Mouse (Mus musculus): ENCODE measurements around the gene Hexim1.

The Hexim1 gene

DNA sequence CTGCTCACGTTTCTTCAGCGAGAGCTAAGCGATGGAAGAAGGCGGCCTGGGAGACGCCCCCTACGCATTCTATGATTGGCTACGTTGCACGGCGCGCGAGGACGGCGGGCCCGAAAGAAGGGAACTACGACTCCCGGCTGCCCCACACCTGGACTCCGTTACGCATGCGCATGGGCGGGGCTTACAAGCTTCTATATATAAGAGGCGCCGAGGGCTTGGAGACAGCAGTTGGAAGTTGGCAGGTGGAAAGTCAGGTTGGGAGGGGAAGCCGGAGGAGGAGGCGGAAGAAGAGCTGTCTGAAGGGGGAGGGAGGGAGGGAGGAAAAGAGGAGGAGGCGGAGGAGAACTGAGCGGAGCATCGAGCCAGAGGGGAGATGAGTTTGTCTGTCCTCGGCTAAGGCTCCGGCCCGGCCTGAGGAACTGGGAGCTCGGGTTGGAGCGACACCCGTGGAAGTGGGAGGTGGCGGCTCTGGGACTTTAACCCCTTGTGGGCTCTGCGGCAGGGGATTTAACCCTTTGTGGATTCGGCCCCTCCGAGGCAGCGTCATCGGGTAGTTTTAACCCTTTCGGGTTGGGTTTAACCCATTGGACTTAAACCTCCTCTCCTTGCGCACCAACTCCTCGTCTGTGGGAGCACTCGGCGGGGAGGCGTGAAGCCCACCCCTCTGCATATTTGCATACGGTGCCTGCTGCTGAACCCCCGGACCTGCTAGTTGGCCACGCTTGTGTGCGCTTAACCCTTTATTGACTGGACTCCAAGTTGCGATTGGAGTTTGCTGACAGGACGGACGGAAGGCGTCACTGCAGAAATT, at the start of gene Hexim1:
Gene Hexim1, plus strand, starts transcription at position 224 of the 811 bp plus-strand sequence.
- peak; percentile 99 to 100 for DNase-seq

DNA sequence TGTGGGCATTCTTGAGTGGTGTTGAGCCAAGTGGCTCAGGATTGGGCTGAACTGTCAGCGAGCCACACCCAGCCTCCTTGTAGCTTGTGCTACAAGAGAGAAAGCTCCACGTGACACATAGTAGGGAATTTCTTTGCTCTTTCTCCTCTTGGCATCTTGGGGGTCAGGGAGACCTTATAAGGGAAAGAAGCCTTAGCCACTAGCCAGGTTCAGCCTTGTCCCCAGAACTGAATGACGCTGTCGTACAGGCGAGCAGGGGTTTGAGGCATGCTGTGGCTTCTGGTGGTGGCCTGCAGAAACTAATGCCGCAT, 49.0 kb upstream of the Hexim1 start:
- DNase-seq = no peak

DNA sequence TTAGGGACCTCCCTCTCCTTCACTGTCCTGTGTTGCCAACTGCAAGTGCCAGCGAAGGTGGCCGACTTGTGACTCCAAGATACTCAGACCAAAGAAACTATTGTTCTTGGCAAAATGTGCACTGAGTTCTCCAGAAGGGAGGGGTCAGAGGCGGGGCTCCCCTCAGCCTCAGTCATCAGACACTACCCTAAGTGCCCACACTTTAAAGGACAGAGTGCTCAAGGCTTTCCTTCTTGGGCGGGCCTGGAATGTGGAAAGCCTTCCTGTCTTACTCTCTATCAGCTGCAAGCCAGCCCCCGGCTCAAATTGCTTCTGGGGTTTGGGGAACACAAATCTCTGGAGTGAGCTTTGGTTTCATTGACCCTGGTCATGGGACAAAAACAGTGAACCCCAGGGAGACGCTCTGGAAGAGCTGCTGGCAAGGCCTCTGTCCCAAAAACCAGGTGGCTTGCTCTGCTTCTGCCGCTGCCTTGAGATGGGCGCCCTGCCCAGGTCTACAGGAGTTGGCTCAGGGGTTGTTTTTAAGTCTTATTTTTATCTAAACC, 48.5 kb upstream of the Hexim1 start:
- DNase-seq = peak; percentile 12 to 29

DNA sequence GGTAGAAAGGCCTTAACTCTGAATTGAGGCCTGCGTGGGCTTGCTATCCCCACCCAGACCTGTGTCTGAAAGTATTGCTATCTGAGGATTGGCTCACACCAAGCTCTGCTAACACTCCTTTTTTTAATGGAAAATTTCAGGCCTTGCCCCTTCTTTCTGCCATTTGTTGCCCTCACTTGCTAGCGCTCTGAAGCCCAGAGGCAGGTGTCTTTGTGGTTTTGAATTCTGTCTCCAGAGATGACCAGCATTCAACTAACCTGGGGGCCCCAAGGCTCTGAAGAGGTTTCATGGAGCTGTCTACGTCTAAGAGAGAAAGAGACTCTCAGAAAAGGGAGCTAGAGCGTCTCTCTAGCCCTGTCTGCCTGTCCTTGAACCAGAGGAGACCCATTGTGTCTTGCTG, 47.8 kb upstream of the Hexim1 start:
- DNase-seq = no peak

DNA sequence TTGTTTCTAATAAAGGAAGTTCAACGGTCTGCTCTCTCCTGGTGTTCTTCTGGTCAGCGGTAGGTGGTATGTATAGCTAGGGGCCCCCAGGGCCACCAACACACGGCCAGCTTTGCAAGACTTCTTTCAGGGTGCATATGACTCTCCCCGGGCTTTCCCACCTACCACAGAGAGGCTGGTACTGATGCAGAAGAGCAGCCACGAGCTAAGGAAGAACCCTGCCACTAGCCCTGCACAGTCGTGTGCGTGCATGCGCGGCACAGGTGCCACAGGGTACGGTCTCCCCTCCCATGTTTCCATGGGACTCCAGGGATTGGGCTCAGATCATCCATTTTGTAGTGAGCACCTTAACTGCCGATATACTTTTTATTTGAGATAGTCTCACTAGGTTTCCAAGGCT, 47.1 kb upstream of the Hexim1 start:
- DNase-seq = no peak

DNA sequence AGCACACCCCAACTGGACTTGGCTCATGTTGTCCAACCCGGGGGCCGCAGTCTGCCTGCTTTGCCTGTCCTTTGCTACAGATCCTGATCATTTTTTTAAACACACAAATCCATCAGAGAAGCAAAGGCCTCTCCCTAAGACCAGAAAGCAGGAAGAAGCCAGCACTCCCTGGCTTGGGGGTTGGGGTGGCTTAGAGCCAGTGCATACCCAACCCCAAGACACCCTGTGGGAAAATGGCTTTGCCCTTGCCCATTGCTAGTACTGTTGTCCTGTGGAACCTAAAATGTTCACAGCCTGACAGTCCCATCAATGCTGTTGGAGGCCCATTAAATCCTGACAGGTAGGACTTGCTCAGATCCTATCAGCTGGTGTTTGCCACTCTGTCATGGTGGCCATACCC, 46.3 kb upstream of the Hexim1 start:
- no peak for DNase-seq

DNA sequence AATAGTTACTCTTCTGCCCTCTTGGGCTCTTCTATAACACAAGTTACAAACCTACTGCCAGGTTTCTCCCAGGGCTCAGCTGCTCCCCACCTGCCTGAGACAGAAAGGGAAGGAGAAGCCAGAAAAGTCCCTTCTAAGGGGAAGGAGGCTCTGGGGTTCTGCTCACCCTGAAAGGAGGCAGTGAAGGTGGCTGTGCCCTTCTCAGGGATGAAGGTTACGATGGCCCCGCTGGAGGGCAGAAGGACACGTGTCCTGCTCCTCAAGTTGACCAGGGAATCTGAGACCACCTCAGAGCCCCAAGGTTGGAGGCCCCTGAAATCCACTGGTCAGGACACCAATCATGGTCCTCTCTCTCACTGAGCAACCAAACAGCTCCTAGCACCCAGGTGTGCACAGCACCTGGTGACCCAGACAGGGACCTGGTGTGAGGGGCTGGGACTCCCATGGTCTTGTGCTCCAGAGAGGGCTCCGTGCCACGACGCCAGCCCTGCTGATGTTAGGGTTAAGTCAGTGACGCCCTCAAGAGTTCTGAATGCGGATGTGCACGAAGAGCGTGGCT, 45.6 kb upstream of the Hexim1 start:
- DNase-seq = no peak

DNA sequence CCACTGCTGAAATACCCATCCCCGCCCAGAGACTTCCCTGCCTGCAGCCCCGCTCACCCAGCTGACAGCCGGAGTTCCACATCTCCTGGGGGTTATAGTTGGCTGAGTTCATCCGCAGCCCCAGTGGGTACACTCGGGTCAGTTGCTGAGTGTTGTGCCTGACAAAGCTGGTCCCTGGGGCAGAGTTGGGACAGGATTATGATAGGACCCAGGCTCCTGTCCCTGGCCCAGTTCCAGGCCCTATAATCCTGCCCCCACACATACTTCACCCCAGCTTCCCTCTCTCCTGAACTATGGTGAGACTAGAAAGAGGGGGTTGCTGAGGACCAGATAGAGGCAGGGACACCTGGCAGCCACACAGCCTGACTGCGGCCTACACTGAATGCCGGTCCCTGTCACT, 42.4 kb upstream of the Hexim1 start:
- no peak for DNase-seq

DNA sequence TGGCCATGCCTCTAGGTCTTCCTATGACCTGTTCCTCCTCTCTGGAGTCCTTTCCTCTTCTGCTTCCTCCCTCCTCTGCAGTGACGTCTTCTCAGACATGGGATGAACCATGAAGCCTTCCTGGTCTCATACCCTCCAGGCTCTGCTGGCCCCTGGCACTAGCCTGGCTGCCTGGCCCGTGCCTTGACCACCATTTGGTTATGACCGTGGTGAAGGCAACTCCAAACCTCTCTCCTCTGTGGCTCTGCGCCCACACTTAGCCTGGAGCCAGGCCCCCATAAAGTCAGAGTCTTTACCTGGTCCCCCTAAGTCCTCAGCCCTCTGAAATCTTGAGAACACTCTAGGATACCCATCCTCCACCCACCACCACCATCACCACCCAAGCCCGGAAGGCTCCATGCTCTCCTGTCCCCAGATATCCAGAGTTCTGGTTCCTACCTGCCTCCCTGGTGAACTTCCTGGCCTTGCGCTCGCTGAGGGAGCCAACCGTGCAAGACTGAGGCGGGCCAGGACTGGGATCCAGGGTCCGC, 41.8 kb upstream of the Hexim1 start:
- DNase-seq = no peak

DNA sequence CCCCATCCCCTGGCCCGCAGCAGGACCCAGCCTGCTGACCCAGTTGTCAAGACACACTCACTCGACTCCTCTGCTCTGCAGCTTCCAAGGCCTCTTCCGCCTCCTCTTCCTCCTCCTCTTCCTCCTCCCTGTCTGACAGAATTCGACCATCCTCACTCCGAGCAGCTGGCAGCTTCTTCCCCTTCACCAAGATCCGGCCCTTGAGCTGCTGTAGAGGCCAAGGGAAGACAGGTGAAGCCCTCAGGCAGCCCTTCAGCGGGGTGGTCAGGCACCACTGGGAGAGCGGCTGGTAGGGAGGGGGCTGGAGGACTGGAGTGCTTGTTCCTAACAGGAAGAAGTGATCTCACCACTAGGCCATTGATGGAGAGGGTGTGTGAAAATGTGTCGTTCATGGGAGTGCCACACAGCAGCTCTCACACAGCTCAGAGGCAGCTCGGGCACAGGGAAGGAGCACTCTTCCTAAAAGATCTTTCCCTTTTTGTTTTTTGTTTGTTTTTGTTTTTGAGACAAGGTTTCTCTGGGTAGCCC, 41.2 kb upstream of the Hexim1 start:
- no peak for DNase-seq

DNA sequence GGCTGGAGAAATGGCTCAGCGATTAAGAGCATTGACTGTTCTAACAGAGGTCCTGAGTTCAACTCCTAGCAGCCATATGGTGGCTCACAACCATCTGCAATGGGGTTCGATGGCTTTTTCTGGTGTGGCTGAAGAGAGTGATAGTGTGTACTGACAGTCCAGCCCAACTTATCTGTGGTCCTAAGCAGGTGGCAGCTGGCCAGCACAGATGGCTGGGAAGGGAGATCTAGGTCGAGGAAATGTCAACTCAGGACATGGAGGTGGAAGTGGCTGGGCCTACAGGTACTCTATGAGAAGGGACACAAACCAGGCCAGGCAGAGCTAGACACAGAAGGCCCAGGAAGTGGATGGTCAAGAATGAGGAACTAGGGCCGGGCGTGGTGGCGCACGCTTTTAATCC, 40.0 kb upstream of the Hexim1 start:
- DNase-seq = no peak

DNA sequence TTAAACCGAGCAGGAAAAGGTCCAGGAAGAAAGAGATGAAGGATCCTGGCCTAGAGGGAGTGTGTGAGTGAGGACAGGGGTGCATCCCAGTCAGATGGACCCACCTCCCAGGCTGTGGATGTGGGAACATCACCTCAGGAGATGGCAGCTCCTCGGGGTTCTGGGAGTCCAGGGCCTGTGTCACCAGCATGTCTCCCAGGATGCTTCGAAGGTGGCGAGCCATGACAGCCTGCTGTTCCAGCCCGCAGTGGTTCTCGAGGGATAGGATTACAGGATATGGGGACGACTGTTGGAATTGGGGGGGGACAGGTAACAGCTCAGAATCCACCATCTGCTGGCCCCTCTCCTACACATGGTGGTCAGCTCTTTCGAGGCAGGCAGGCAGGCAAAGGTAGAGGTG, 39.5 kb upstream of the Hexim1 start:
- DNase-seq = no peak

DNA sequence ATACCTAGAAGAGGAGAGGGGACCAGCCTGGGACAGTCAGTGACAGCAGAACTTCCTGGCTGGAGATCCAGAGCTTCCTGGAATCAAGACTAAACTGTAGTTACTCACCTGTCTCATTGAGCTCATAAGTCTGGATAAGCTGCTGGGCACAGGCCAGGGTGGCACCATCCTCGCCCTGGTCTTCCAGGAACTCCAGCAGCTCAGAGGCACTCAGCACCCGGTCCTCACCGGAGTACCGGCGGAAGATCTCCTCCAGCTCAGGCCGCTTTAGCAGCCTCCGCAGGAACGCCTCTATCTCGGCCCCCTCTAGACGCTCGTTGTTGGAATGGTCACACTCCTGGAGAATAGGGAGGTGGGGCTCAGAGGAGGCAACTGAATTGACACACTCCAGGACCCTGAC, 37.9 kb upstream of the Hexim1 start:
- DNase-seq = no peak

DNA sequence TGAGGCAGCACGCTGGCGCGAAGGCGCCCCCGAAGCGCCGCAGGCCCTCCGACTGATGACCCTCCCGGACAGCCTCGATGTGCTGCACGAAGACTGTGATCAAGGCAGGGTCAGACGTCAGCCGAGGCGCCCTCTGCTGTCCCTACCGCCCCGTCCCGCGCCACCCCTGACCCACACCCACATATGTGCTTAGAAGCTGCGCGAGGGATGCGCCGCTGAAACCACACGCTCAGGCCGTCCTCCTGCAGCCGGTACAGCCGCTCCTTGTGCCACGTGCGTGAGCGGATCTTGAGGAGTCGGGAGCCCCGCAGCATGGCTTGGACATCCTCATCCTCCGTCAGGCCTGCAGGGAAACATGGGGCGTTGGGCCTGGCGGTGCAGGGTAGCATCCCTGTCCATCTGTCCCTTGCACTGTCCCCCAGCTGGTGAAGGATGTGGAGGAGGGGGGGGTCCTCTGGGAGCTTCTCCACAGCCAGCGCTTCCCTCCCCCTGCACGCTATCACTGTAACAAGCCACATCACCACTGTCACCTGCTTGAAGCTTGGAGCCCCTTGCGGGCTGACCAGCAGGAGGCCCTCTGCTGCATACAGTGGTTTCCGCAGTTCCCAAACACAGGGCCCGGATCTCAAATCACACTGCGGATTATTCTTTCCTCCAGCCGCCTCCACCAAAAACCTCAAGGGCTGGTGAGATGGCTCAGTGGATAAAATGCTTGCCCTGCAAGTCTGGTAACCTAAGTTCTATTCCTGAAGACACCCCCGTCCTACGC, 35.5 kb upstream of the Hexim1 start:
- no peak for DNase-seq

DNA sequence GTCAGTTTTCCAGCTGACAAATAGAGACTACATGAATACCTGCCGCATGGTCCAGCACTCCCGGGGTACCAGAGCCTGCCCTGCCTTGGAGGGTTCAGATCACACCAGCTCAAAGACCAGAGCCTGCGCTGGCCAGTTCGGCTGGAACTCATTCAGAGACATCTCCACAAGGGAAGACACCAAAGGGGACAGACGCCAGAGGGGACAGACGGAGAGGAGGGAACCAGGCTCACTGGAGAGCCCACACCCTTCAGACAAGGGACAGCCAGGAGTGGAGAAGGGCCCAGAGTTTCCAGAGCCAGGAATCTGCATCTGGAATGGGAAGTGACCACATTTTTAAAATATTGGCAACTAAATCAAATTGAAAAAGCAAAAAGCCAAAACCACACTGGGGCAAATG, 34.4 kb upstream of the Hexim1 start:
- DNase-seq = no peak

DNA sequence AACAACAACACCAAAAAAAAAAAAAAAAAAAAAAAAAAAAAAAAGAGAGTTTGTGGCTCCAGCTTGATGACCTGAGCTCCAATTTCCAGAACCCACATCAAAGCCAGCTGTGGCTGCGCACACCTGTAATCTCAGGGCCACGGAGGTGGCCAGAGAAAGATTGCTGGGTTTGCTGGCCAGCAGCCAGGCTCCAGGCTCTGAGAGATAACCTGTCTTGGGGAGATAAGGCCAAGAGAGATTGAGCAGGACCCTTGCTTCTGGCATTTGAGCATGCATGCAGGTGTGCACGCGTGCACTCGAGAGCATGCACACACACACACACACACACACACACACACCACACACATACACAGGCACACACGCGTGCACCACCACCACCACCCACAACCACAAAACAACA, 22.7 kb upstream of the Hexim1 start:
- no peak for DNase-seq

DNA sequence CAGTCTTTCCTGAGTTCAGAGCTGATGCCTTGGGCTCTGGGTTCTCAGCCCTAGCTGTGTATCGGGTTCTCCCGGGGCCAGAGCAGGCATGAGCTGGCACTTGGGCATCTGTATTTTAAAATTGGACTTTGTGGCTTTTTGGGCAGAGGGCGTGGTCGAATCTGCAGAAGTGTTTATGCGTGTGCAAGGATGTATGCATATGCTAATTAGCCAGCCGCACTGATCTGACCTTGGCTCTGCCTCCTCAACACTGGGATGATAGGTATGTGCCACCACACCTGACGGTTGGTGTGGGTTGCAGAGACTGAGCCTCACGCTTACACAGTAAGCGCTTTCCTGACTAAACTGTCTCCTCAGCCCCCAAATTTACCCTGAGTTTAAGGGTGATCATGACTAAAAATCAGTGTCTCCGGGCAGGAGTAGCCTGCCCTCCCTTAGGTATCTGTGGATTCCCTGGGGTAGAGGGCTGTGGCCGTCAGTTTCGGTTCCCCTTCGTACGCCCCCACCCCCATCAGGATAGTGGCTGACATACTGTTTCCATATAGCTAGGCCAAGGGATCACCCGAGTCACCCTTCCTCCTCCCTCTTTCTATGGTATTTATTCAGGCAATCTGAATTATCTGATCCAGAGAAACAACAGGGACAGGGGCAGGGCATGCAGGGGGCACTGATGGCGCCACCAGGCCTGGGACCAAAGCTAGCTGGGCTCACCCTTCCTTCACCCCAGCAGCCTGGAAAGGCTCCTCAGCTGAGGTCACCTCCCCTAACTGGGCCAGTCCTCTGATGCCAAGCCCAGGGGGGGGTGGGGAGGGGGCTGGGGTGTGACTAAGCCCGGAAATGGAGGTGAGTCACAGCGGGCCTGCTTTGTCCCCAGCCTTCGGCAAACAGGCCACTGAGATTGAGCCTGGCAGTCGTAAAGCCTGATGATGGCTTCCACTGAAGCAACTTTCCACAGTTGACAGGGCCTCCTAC, 21.9 kb upstream of the Hexim1 start:
- DNase-seq = no peak

DNA sequence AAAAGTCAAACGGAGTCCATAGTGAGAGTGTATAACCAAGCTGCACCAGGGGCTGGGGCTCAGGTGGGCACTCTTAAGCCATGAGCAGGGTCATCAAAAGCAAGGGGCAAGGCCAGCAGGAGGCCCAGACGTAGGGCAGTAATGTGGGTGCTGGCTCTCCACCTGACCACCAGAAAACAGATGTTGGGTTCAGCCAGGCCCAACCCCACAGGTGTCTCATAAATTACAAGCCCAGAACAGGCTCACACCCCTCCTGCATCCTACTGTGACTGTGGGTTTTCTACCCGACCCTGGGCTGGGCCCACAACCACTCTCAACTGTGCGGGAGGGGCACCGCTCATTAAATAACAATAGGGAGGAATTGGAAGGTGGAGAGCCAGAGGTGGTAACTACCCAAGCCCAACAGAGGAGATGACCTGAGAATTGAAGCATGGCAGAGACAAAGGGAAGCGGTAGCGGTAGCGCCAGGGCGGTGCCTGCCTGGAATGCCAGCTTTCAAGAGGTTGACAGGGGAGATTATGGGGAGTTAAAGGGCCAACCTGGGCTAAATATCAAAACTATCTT, 20.8 kb upstream of the Hexim1 start:
- DNase-seq = no peak

DNA sequence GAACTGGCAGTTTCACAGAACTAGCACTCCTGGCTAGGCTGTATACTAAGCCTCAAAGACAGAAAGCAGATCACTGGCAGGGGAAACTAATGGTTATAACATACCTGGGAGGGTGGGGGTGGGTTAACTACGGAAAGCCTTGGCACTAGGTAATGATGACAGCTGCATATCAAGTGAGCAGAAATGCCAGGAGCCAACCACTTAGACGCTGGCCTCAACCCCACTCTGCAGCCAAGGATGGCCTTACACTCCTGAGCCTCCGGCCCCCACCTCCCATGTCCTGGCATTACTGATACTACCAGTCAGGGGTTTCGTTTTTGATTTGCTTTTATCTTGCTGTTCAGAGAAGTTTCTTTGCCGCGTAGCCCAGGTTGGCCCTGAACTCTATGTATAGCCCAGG, 20.2 kb upstream of the Hexim1 start:
- DNase-seq = no peak

DNA sequence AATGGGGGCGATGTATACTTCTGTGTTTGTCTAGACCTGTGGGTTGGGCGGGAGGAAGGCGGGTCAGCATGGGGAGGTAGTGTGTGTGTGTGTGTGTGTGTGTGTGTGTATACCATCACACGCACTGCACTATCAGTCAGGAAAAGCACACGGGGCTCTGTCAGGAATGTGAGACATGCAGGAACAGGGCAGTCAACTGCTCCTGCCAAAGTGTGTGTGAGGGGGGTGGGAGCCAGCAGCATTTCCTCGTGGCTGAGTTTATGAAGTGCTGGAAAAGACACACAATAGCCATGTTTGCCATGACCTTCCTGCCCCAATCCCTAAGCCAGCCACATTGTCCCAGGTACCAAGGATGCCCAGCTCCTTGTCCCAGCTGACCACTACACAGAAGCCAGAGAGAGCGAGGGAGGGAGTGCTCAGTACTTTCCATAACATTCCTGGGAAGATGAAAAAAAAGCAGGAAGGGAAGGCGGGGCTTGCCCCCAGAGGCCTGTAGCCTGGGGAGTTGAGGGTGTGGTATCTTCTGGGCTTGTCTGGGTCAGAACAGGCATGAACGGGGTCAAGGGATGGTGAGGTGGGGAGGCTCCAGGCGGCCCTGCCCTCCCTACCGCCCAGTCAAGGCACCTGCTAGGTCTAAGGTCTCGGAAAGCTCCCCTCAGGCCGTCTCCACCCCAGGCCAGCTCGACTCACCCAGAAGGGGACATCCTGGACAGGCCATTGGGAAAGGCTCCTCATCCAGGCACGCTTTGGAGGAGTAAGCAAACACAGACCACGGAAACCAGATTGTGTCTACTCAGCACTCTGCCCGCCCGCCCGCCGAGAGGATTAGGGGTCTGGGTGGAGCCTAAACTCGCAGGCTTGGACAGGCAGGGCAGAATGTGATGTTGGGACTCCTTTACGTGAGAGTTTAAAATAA, 18.8 kb upstream of the Hexim1 start:
- DNase-seq = no peak

All from kidney, postnatal 36 days (tissue).